Mouse (Mus musculus) urinary bladder, postnatal 14 days (tissue): ENCODE measurements around the gene Sufu.
A peak's percentile ranks its signal among the peaks of the same experiment; 100 is the strongest.

Experiments used
- DNase-seq: peaks from one replicate; pipeline ENCODE4 v3.0.0; 2021; ENCODE audit warnings: low spot score

Sufu gene

DNA sequence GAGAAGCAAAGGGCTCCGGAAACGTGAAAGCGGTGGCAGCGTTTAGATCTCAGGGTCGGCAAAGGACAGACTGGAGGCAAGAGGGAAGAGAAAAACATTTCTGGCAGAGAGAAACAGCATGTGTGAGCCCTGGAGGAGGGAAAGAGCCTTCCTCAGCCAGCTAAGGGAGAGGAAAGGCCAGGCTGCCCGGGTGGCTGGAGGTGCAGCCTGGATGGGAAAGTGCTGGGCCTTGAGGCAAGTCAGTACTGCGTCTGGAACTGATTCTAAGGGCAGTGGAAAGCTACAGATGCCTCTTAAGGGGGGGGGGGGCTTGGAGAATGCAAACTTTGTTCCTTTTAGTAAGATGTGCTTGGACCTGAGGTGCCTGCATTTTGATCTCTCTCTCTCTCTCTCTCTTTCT lies 37.0 kb downstream of the Sufu start:
- no peak for DNase-seq

DNA sequence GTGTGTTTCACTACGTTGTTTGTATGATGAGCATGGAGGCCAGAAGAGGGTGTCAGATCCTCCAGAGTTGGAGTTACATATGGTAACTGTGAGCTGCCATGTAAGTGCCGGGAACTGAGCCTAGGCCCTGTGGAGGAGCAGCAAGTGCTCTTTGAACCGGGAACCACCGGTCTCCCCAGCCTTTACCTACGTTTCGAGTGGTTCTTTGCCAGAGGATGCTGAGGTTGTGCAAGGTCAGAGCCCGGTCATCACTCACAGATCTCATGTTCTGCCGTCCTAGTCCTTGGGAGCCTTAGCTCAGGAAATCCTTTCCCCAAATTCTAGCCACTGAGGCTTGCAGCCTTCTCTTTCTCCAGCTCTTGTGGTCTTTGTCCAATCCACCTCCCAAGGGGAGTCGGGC lies 37.5 kb downstream of the Sufu start:
- DNase-seq, result no peak

DNA sequence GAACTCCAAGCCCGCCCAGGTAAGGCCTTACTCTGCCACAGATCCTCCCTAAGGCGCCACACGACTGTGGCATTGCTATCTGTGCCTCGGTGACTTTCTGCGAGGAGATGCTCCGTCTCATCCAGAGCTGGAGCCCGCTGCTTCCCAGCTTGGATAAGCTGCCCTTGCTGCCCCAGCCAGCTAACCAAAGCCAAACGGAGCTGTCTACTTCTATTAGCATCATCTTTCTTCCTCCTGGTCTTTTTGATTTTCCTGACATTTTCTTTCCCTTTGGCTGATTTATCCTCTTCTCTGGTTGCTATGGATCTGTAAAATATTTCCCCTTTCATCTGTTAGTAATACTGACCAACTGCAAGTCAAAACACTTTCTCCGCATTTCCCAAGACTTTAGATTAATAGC lies 37.9 kb downstream of the Sufu start:
- no peak for DNase-seq

DNA sequence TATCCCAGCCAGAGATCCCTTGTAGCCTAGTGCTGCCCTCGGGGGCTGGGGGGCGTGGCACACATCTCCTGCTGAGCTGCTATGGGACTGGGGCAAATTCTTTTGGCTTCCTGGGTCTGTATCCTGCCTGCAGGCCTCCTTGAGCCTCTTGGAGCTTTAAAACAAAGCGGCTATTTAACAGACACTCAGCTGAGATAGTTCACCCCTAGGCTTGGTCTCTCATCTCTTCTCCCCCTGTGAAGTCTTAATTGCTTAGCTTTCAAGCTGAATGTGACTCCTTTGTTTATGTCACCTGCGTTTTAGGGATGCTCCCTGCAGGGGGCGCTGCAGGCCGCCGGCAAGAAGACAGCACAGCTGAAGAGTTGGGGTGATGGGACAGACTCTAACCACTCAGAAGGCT lies 38.8 kb downstream of the Sufu start:
- DNase-seq, result no peak

DNA sequence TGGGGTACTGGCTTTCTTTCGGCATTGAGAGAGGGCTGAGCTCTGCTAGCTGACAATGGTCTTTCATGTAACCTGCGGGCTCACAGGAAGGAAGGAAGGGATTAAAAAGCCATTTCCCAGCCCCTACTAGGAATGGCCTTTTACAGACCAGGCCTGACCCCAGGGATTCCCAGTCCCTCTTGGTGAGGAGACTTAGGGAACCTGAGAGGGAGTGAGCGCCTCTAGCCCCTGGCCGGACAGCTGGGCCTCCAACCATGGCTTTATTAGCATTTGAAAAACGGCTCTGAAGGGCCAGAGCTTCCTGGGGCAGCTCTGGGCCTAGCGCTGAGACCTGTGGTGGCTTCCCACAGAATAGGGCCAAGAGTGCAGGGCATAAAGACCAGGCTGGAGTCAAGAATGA lies 46.8 kb downstream of the Sufu start:
- no peak for DNase-seq

DNA sequence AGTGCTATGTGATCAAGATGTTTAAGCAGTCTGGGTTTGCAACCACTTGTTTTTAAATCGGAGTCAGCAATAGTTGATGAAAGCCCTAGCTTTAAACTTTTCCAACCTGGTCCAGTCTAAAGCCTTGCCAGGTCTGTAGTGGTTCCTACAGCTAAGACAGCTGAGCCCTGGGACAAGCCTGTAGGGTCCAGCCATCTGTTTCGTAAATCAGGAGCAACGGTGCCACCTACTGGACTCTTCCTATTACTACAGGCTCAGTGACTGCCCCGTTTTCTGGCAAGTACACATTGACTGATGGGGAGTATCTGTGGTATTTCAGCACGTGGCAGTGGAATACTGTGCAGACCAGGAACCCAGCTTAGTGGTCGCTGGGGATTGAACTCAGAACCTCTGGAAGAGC lies 47.5 kb downstream of the Sufu start:
- peak; percentile 80 for DNase-seq

DNA sequence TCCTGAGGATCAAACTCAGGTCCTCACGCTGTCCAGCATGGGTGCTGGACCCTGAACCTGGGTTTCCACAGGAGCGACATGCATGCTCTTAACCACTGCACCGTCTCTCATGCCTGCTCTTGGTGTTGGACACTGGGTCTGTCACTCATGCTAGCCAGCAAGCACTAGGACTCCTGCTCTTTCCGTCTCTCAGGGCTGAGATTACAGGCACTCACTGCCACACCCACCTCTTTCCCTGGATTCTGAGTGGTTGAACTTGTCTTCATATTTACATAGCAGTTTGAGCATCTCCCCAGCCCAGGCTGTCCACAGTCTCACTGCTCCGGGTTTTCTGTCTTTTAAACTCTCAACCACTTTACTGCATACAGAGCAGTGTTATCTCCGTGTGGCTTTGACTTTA lies 48.9 kb downstream of the Sufu start:
- DNase-seq, result no peak

DNA sequence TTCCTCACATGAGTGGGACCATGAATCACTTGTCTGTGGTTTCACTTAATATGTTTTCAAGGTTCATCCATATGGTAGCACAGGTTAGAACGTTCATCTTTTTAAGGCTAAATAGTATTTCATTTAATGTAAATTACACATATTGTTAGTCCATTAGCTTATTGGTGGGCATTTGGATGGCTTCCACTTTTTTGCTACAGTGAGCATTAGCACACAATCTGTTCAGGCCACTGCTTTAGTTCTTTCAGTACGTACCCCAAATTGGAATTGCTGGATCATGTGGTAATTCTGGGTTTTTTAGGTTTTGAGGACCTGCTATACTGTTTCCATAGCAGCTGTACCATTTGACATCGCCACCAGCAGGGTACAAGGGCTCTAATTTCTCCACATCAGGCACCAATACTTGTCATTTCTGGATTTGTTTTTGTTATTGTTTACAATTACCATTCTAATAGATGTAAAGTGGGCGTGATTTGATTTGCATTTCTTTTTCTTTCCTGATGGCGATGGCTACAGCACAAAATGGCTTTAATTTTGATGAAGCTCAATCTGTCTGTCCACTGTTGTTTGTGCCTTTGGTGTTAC lies 49.8 kb downstream of the Sufu start:
- no peak for DNase-seq

DNA sequence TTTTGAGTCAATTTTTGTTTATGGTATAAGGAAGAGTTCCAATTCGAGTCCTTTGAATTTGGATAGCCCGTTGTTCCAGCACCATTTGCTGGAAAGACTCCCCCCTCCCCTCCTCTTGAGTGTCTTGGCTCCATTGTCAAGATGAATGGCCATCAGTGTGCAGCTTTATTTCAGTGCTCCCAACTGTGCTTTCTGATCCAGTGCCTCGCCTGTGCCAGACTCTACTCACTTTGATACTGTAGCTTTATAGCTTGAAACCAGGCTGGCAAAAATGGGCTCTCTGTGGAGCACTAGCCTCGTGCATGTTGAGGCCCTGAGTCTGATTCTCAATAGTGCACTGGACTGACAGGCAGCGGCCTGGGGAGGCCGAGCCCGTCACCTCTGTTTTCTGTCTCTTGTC lies 50.4 kb downstream of the Sufu start:
- DNase-seq, result no peak

DNA sequence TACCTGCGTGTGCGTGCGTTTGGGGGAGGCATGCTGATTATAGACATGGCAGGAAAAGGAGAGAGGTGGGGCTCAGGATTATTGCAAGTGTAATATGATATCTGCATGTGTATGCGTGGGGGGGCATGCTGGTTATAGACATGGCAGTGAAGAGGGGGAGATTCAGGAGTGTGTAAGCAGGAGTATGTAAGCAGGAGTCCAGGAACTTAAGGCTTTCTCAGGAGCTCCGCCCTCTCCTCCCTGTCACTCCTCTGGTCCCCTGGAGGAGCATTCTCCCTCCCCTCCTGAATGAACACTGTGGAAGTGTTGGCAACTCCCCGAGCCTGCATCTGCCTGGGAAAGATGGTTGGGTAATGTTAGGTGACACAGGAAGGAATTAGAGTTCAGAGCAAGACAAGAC lies 51.2 kb downstream of the Sufu start:
- DNase-seq, result no peak

DNA sequence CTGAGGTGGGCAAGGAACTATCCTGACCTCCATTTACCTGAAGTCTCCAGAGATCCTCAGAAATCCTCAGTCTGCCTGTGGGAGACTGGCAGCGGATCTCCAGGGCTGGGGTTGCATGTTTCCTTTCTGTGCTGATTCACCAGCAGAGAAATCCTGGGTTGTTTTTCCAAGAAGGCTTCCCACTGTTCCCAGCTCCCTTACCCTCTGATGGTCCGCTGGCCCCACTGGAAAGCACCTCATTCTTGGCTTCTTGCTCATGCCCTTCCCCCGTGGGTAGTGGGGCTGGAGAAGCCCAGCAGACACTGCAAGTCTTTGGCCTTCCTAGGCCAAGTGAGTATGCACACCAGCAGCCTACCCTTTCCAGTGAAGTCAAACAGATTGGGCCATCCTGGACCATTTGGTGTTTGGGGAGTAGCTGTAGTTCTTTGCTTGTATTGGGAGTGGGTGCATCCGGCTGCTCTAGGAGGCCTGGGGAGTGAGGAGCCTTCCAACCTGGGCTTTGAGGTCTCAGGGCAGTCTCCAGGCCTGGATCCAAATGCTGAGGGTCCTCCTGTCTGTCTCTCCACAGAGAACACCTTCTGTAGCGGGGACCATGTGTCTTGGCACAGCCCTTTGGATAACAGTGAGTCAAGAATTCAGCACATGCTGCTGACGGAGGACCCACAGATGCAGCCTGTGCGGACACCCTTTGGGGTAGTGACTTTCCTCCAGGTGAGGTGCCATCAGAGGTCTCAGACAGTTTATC lies 52.7 kb downstream of the Sufu start:
- no peak for DNase-seq

DNA sequence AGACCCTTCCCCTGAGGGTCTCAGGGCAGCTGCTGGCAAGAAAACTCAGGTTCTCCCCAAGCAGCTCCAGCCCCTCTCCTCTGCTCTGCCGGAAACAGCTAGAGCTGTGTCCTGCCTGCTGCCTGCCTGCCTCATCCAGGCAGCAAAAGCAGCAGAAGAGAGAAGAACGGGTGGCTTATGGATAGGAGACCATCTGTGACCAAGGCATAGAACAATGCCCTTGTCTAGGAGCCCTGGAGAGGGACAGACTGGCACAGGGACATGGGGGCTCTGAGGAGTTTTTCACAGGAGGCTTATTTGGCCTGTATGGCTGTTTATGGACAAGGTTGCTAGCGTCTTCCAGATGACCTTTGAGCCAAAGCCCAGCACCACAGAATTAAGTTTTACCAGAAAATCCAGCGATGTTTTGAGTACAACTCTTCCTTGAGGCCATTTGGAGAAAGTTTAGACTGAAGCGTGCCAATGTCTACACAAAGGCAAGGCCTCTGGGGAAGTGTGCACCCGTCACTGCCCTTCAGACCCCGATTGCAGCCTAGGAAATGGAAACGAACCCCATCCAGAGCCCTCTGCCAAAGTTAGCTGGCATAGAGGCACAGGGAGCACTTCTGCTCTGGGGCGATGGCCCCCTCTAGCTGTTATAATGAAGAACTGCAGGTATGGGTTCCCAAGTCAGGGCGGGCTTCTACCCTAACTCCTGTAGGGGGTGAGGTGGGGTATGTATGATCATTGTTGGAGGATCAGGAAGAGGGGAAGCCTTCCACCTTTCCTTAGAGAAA lies 55.5 kb downstream of the Sufu start:
- DNase-seq, result peak; percentile 41

DNA sequence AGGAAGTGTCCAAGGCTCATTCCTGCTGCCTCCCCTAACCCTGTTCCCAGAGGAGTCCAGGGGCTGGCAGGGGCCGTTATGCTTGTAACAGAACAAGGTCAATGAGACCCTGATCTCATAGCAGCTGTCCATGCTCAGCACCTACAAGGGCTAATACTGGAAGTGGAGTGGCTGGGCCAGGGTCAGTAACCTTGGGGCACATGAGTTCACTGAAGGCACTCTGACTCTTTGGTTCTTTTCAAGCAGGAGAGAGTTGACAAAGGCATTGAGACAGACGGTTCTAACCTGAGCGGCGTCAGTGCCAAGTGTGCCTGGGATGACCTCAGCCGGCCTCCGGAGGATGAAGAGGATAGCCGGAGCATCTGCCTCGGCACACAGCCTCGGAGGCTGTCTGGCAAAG lies 56.2 kb downstream of the Sufu start:
- DNase-seq, result no peak

DNA sequence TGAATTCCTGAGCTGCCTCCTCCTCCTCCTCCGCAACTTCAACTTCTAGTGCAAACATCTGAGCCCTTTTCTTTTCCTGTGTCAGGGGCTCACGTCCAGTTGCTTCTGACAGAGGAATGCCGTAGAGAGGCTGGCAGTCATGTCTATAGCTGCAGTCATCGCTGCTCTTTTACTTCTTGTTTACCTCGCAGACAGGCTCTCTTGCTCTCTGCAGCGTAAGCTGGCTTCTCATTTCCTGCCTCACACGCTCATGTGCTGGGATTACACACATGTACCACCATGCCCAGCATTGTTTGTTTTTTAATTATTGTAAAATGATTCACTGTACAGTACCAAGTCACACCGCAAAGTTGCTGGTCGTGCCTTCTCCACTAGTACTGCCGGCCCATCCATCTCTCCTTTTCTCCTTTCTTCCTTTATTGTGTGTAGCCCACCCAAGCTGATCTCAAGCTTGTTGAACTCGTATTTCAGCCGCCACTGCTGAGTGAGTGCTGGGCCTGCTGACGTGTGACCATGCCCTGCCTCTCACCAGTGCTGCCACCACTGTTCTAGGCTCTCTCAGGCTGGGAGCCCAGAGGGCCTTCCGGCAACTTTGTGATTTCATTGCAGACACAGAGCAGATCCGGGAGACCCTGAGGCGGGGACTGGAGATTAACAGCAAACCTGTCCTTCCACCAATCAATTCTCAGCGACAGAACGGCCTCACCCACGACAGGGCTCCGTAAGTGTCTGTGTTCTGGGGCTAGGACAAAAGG lies 57.6 kb downstream of the Sufu start:
- no peak for DNase-seq

DNA sequence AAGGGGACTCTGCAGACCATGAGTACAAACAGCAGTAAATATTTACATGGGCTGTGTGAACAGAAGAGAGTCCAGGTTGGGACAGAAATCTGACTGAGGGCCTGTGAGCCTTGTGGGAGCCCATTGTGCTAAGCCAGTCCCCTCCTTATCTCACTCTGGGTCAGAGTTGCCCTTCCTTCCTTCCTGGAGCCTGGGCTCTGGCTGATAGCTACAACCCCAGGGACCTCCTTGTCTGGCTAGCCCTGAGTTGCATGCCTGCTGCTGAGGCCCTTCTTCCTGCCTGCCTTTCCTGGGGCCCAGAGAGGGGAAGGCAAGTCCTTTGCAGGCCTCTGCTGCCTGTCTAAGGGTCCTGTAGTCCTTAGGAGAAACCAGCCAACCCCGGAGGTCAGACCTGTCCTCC lies 58.3 kb downstream of the Sufu start:
- DNase-seq, result no peak

DNA sequence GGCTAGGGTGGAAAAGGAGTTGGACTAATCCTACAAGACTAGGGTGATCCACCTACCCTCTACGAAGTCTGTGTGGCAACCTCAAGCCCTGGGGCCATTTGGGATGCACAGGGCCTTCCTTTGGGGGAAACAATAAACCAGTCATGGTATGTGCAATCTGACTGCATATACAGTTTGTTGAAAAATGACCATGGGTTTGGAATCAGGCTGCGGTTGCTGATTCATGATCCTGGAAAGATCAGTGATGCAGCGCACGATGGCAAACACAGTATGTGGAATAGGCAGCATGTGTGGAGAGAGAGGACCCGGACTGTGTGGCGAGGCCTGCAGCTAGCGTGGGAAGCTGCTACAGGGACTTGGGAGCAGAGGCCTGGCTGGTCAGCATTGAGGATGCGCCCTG lies 58.9 kb downstream of the Sufu start:
- no peak for DNase-seq

DNA sequence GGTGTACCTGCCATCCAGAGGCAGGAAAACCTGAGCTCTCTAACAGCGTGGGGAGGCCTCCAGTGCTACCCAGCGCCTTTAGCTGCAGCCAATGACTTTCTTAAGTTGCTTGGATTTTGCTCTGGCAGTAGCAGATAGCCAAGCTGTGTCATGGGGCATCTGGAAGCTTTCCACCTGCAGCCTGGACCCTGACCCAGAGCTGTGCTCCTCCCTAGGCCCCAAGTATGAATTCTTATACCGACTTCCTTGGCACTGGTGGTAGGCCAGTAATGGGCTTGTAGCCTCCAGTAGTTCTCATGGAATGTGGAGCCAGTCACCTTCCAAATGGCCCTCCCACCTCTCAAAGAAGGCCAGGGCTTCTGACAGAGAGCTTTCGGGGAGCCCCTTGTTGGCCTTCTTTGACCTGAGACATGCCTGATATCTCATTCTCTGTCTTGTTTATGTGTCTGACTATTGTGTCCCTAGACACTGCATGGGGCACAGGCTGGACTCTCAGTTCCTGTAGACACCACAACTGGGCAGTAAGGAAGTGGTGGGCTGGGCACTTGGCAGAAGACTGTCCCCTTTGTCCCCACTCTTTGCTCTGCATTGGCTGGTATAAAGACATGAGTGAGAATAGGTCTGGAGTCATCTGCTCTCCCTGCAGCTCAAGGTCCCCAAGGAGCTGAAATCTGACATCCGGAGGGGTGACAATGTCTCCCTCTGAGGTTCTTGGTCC lies 59.5 kb downstream of the Sufu start:
- DNase-seq, result no peak

DNA sequence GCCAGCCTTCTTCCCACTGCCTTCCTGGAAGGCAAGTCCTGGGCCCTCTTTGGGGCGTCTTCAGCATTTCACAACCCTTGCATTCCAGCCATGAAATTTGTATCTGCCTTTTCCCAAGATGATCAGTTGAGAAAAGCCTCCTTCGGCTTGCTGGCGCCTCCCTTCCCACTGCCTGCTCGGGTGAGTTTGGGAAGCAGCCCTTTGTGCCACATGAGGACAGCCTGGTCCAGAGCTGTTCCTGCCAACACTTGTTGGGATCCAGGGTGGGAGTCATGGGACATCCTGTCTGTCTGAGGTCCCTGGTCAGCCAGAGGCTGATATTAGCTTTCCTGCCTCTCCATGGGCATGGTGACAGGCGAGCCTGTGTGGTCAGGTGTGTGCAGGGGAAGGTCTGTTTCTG lies 61.1 kb downstream of the Sufu start:
- no peak for DNase-seq

DNA sequence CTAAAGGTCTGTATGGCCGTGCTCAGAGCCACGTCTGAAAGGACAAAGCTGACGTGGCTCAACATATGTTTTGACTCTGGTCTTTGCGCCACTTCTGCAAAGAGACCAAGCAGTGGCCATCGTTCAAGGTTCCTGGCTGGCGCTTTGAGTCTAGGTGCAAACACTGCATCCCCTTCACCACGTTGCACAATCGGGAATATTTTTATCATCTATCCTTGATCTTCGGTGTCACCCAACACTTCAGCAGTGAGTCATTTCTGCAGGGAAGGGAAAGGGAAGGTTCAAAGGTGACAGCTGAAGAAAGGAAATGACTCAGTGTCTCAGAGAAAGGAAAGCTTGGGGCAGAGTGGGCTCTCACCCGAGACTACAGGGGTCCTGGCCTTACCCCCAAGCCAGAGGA lies 62.6 kb downstream of the Sufu start:
- DNase-seq, result no peak

DNA sequence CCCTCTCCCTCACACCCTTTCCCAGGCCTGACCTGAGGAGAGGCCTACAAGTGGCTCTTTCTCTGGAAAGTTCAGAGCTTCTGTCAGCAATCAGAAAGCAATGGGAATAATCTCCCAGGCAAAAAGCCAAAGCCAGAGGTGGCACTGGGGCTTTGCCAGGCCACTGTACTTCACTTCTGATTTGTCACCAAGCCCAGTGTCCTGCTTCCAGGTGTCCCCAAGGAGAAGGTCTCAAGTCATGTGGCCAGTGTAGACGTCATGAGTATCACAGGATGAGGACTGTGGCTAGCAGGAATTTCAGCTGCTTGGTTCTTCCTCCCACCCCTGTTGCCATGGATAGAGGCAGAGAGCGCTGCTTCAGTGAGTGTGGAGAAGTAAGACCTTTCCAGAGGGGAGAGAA lies 63.2 kb downstream of the Sufu start:
- DNase-seq, result no peak

DNA sequence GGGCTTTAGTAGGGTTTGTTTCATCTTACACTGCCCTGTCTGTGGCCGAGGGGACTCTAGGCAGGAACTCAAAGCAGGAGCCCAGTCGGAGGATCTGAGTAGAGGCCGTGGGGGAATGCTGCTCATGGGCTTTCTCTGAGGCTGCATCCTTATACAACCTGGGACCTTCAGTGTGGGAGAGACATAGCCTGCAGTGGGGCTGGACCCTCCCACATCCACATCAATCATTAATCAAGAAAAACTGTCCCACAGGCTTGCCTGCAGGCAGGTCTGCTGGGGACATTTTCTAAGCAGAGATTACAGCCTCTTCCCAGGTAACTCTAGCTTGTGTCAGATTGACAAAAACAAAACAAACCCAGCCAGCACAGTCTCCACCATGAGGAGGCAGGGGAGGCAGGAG lies 65.9 kb downstream of the Sufu start:
- DNase-seq, result no peak

DNA sequence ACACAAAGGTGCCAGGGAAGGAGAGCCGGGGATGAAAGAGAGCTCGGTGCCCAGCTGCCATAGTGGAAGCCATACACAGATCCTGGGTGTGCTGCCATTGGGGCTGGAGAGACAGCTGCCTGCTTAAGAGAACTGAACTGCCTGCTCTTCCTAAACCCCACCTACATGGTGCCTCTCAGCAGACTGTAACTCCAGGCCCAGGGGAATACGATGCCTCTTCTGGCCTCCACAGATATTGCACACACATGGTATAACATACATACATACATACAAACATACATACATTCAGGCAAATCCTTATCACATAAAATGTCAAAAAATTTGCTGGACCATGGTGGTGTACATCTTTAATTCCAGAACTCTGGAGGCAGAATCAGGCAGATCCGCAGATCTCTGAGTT lies 66.8 kb downstream of the Sufu start:
- no peak for DNase-seq
